Mouse (Mus musculus): Measurements from ENCODE around the gene Tcaf3. TPM values are rescaled to one million over a fixed set of nuclear protein-coding genes. Genes with fewer than 3 reads are reported as not detected.

Gene Tcaf3
- polyA plus RNA-seq, 1 experiment: not detected

GRCm38 (mm10) chr6:42547461-42547860, 50.0 kb downstream of the Tcaf3 start, which contains the start of gene Olfr455:
Gene Olfr455 (minus strand): TSS chr6:42547587.
- H3K4me3 ChIP-seq (ENCODE audit: low read depth, low read length): no peak within 1 kb of the TSS
- H3K27ac ChIP-seq (ENCODE audit: insufficient read depth, low read length): no peak within 1 kb of the TSS
- no peaks in the 10 kb centered on the region for H3K4me1 ChIP-seq (ENCODE audit: control insufficient read depth, insufficient read depth, low read length)
- no peaks in the 10 kb centered on the region for H3K36me3 ChIP-seq (ENCODE audit: control insufficient read depth, insufficient read depth, low read length, poor library complexity, severe bottlenecking)
- TF ChIP-seq EP300 (IDR thresholded peaks at IDR 0.05; ENCODE audit: insufficient read depth, low read depth, low read length): no peak
- TF ChIP-seq CTCF (IDR thresholded peaks at IDR 0.05; ENCODE audit: low read depth, low read length): no peak
- no peak for TF ChIP-seq POLR2A (IDR thresholded peaks at IDR 0.05; ENCODE audit: insufficient read depth, low read length)
- H3K27me3 ChIP-seq (ENCODE audit: control insufficient read depth, insufficient read depth, low read length, poor library complexity, severe bottlenecking): no peaks in the 10 kb centered on the region
- no peak within 1 kb of the TSS for H3K9ac ChIP-seq (ENCODE audit: low read depth, poor library complexity, severe bottlenecking)
- no peaks in the 10 kb centered on the region for H3K9me3 ChIP-seq (replicated peaks; ENCODE audit: control insufficient read depth, insufficient read depth, low read length, poor library complexity, severe bottlenecking)

GRCm38 (mm10) chr6:42546180-42546579, 51.3 kb downstream of the Tcaf3 start:
- TF ChIP-seq EP300 (IDR thresholded peaks at IDR 0.05; ENCODE audit: insufficient read depth, low read depth, low read length): no peak
- H3K4me1 ChIP-seq (ENCODE audit: control insufficient read depth, insufficient read depth, low read length): no peaks in the 10 kb centered on the region
- H3K9me3 ChIP-seq (replicated peaks; ENCODE audit: control insufficient read depth, insufficient read depth, low read length, poor library complexity, severe bottlenecking): no peaks in the 10 kb centered on the region
- H3K27ac ChIP-seq (ENCODE audit: insufficient read depth, low read length): no peak overlapping the region
- no peaks in the 10 kb centered on the region for H3K27me3 ChIP-seq (ENCODE audit: control insufficient read depth, insufficient read depth, low read length, poor library complexity, severe bottlenecking)
- no peak overlapping the region for H3K9ac ChIP-seq (ENCODE audit: low read depth, poor library complexity, severe bottlenecking)
- H3K36me3 ChIP-seq (ENCODE audit: control insufficient read depth, insufficient read depth, low read length, poor library complexity, severe bottlenecking): no peaks in the 10 kb centered on the region
- no peak overlapping the region for H3K4me3 ChIP-seq (ENCODE audit: low read depth, low read length)

GRCm38 (mm10) chr6:42545451-42545885, 52.0 kb downstream of the Tcaf3 start:
- Histone ChIP-seq H3K4me3 (ENCODE audit: low read depth, low read length) (no peak overlapping the region), H3K27me3 (ENCODE audit: control insufficient read depth, insufficient read depth, low read length, poor library complexity, severe bottlenecking) (no peaks in the 10 kb centered on the region), H3K4me1 (ENCODE audit: control insufficient read depth, insufficient read depth, low read length) (no peaks in the 10 kb centered on the region), H3K27ac (ENCODE audit: insufficient read depth, low read length) (no peak overlapping the region), H3K9me3 (replicated peaks; ENCODE audit: control insufficient read depth, insufficient read depth, low read length, poor library complexity, severe bottlenecking) (no peaks in the 10 kb centered on the region), H3K9ac (ENCODE audit: low read depth, poor library complexity, severe bottlenecking) (no peak overlapping the region), H3K36me3 (ENCODE audit: control insufficient read depth, insufficient read depth, low read length, poor library complexity, severe bottlenecking) (no peaks in the 10 kb centered on the region)
- TF ChIP-seq CTCF (IDR thresholded peaks at IDR 0.05; ENCODE audit: low read depth, low read length) (no peak), POLR2A (IDR thresholded peaks at IDR 0.05; ENCODE audit: insufficient read depth, low read length) (no peak), EP300 (IDR thresholded peaks at IDR 0.05; ENCODE audit: insufficient read depth, low read depth, low read length) (no peak)

- no peaks in the 10 kb centered on the region for H3K36me3 ChIP-seq (ENCODE audit: control insufficient read depth, insufficient read depth, low read length, poor library complexity, severe bottlenecking)
- no peaks in the 10 kb centered on the region for H3K9me3 ChIP-seq (replicated peaks; ENCODE audit: control insufficient read depth, insufficient read depth, low read length, poor library complexity, severe bottlenecking)
- no peak overlapping the region for H3K9ac ChIP-seq (ENCODE audit: low read depth, poor library complexity, severe bottlenecking)
- no peak overlapping the region for H3K4me3 ChIP-seq (ENCODE audit: low read depth, low read length)
- TF ChIP-seq POLR2A (IDR thresholded peaks at IDR 0.05; ENCODE audit: insufficient read depth, low read length): no peak
- TF ChIP-seq EP300 (IDR thresholded peaks at IDR 0.05; ENCODE audit: insufficient read depth, low read depth, low read length): no peak
- no peak for TF ChIP-seq CTCF (IDR thresholded peaks at IDR 0.05; ENCODE audit: low read depth, low read length)
- H3K4me1 ChIP-seq (ENCODE audit: control insufficient read depth, insufficient read depth, low read length): no peaks in the 10 kb centered on the region
- H3K27me3 ChIP-seq (ENCODE audit: control insufficient read depth, insufficient read depth, low read length, poor library complexity, severe bottlenecking): no peaks in the 10 kb centered on the region
- no peak overlapping the region for H3K27ac ChIP-seq (ENCODE audit: insufficient read depth, low read length)
Observed at GRCm38 (mm10) chr6:42544846-42545245, 52.6 kb downstream of the Tcaf3 start.

GRCm38 (mm10) chr6:42542036-42543031, 55.2 kb downstream of the Tcaf3 start:
- Histone ChIP-seq H3K9me3 (replicated peaks; ENCODE audit: control insufficient read depth, insufficient read depth, low read length, poor library complexity, severe bottlenecking) (no peaks in the 10 kb centered on the region), H3K36me3 (ENCODE audit: control insufficient read depth, insufficient read depth, low read length, poor library complexity, severe bottlenecking) (no peaks in the 10 kb centered on the region), H3K4me3 (ENCODE audit: low read depth, low read length) (no peak overlapping the region), H3K27me3 (ENCODE audit: control insufficient read depth, insufficient read depth, low read length, poor library complexity, severe bottlenecking) (no peaks in the 10 kb centered on the region), H3K4me1 (ENCODE audit: control insufficient read depth, insufficient read depth, low read length) (no peaks in the 10 kb centered on the region), H3K9ac (ENCODE audit: low read depth, poor library complexity, severe bottlenecking) (no peak overlapping the region), H3K27ac (ENCODE audit: insufficient read depth, low read length) (no peak overlapping the region)
- TF ChIP-seq CTCF (IDR thresholded peaks at IDR 0.05; ENCODE audit: low read depth, low read length) (no peak), EP300 (IDR thresholded peaks at IDR 0.05; ENCODE audit: insufficient read depth, low read depth, low read length) (no peak), POLR2A (IDR thresholded peaks at IDR 0.05; ENCODE audit: insufficient read depth, low read length) (no peak)

GRCm38 (mm10) chr6:42540681-42541080, 56.8 kb downstream of the Tcaf3 start:
- Histone ChIP-seq H3K27ac (ENCODE audit: insufficient read depth, low read length) (no peak overlapping the region), H3K27me3 (ENCODE audit: control insufficient read depth, insufficient read depth, low read length, poor library complexity, severe bottlenecking) (no peaks in the 10 kb centered on the region), H3K36me3 (ENCODE audit: control insufficient read depth, insufficient read depth, low read length, poor library complexity, severe bottlenecking) (no peaks in the 10 kb centered on the region), H3K9ac (ENCODE audit: low read depth, poor library complexity, severe bottlenecking) (no peak overlapping the region), H3K4me3 (ENCODE audit: low read depth, low read length) (no peak overlapping the region), H3K9me3 (replicated peaks; ENCODE audit: control insufficient read depth, insufficient read depth, low read length, poor library complexity, severe bottlenecking) (no peaks in the 10 kb centered on the region), H3K4me1 (ENCODE audit: control insufficient read depth, insufficient read depth, low read length) (no peaks in the 10 kb centered on the region)
- TF ChIP-seq EP300 (IDR thresholded peaks at IDR 0.05; ENCODE audit: insufficient read depth, low read depth, low read length): no peak
- no peak for TF ChIP-seq POLR2A (IDR thresholded peaks at IDR 0.05; ENCODE audit: insufficient read depth, low read length)
- no peak for TF ChIP-seq CTCF (IDR thresholded peaks at IDR 0.05; ENCODE audit: low read depth, low read length)
